Mouse (Mus musculus): ENCODE measurements at regions not wholly inside any gene's neighbourhood (a gene's known extent, or its start where the extent isn't known, plus 50 kb on each side); places are given as distances from the start of the nearest gene placed in this dataset.

GRCm38 (mm10) chr9:61721071-61721470 lies 193.3 kb downstream of the Rplp1 start:
- no peak for ATAC-seq (ENCODE audit: low read depth)
- WGBS = 49% methylated on average over 4 of the region's 4 CpGs
- Histone ChIP-seq H3K4me2 (no peak overlapping the region), H3K4me1 (replicated peaks) (peaks cover 34% of the 10 kb centered on the region), H3K36me3 (no peaks in the 10 kb centered on the region), H3K4me3 (no peak overlapping the region), H3K27ac (replicated peaks) (peak overlapping the region; percentile 20; the same call in 1 of the 2 replicates), H3K9ac (no peak overlapping the region), H3K9me3 (no peaks in the 10 kb centered on the region), H3K27me3 (peaks cover 6% of the 10 kb centered on the region; the same call in 1 of the 2 replicates)

- peaks cover 8% of the 10 kb centered on the region; the same call in 1 of the 2 replicates for H3K27me3 ChIP-seq
- no peak for ATAC-seq (ENCODE audit: low read depth)
- H3K4me3 ChIP-seq = no peak overlapping the region
- H3K27ac ChIP-seq (replicated peaks) = no peak overlapping the region
- H3K9ac ChIP-seq = no peak overlapping the region
- no peak overlapping the region for H3K4me2 ChIP-seq
- WGBS = 45% methylated on average over 5 of the region's 5 CpGs
- no peaks in the 10 kb centered on the region for H3K9me3 ChIP-seq
- H3K4me1 ChIP-seq (replicated peaks) = peaks cover 34% of the 10 kb centered on the region
- H3K36me3 ChIP-seq = no peaks in the 10 kb centered on the region
Observed at GRCm38 (mm10) chr9:61720206-61720605, 194.1 kb downstream of the Rplp1 start.

GRCm38 (mm10) chr9:61716751-61717150 lies 197.6 kb downstream of the Rplp1 start:
- no peaks in the 10 kb centered on the region for H3K9me3 ChIP-seq
- no peak overlapping the region for H3K4me2 ChIP-seq
- no peak overlapping the region for H3K27ac ChIP-seq (replicated peaks)
- no peak overlapping the region for H3K4me3 ChIP-seq
- peaks cover 64% of the 10 kb centered on the region for H3K4me1 ChIP-seq (replicated peaks)
- H3K27me3 ChIP-seq = peaks cover 8% of the 10 kb centered on the region; the same call in 1 of the 2 replicates
- no peak for ATAC-seq (ENCODE audit: low read depth)
- H3K36me3 ChIP-seq = no peaks in the 10 kb centered on the region
- no peak overlapping the region for H3K9ac ChIP-seq
- WGBS = 29% methylated on average over 4 of the region's 4 CpGs

GRCm38 (mm10) chr9:61714331-61715035 lies 199.9 kb downstream of the Rplp1 start:
- Histone ChIP-seq H3K9ac (0 out of 2 replicates have a peak overlapping the region, but pooled peaks have one; percentile 31), H3K4me2 (no peak overlapping the region), H3K4me3 (no peak overlapping the region), H3K36me3 (no peaks in the 10 kb centered on the region), H3K4me1 (replicated peaks) (peaks cover 54% of the 10 kb centered on the region), H3K27ac (replicated peaks) (0 out of 2 replicates have a peak overlapping the region, but pooled peaks have one; percentile 50), H3K9me3 (no peaks in the 10 kb centered on the region), H3K27me3 (peaks cover 8% of the 10 kb centered on the region; the same call in 1 of the 2 replicates)
- WGBS = 36% methylated on average over 19 of the region's 19 CpGs
- ATAC-seq (ENCODE audit: low read depth) = no peak

GRCm38 (mm10) chr9:61713806-61714205 lies 200.5 kb downstream of the Rplp1 start:
- Histone ChIP-seq H3K27ac (replicated peaks) (no peak overlapping the region), H3K4me3 (no peak overlapping the region), H3K4me1 (replicated peaks) (peaks cover 54% of the 10 kb centered on the region), H3K9me3 (no peaks in the 10 kb centered on the region), H3K4me2 (no peak overlapping the region), H3K27me3 (peaks cover 8% of the 10 kb centered on the region; the same call in 1 of the 2 replicates), H3K36me3 (no peaks in the 10 kb centered on the region), H3K9ac (no peak overlapping the region)
- ATAC-seq (ENCODE audit: low read depth) = no peak
- 69% methylated on average over 7 of the region's 7 CpGs for WGBS

DNA sequence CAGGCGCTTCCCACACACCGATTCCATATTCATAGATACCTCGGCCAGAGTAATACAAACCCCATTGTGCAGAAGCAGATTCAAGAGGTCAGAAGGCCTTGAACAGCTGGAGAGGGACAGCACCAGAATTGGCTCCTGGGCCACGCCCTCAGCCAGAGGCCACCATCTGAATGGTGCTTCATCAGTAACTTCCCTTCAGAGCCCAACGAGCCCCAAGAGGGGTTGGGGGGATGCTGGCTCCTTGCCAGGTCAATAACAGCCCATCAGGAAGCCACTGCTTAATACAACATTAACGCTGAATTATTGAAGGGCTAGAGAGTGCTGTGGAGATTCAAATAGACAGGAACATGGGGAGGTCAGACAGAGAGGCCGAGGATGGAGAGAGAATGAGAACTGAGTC lies 203.0 kb downstream of the Rplp1 start:
- ATAC-seq (ENCODE audit: low read depth) = 0 out of 2 replicates have a peak, but pooled peaks have one; percentile 27

DNA sequence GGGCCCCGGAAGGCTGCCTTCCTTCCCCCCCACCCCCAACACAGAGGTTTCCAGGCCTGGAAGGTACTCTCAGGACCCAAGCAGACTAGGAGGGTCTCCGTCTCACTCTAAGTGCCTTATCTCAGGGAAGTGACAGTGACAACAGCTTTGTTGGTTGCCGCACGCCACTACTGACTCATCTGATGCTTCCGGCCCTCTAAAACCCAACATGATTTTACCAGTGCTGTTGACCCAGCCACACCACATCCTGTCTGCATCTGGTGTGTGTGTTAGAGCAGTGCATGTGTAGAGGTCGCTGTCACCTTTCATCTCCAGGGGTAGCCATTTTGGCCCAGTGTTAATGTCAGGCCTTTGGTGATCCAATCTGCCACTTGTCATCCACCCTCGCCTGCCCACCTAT lies 206.5 kb downstream of the Rplp1 start:
- no peak for ATAC-seq (ENCODE audit: low read depth)
- Histone ChIP-seq H3K27me3 (peaks cover 4% of the 10 kb centered on the region; the same call in 1 of the 2 replicates), H3K9me3 (no peaks in the 10 kb centered on the region), H3K4me3 (no peak overlapping the region), H3K36me3 (no peaks in the 10 kb centered on the region), H3K4me1 (replicated peaks) (peaks cover 21% of the 10 kb centered on the region), H3K4me2 (no peak overlapping the region), H3K9ac (no peak overlapping the region), H3K27ac (replicated peaks) (no peak overlapping the region)
- 84% methylated on average over 7 of the region's 7 CpGs for WGBS

More for the DNA sequence above, 203.0 kb downstream of the Rplp1 start:
- Histone ChIP-seq H3K4me1 (replicated peaks) (peaks cover 40% of the 10 kb centered on the region), H3K27me3 (0 out of 2 replicates have a peak, but pooled peaks cover 6% of the 10 kb centered on the region), H3K9ac (no peak overlapping the region), H3K27ac (replicated peaks) (no peak overlapping the region), H3K9me3 (no peaks in the 10 kb centered on the region), H3K4me3 (no peak overlapping the region), H3K36me3 (no peaks in the 10 kb centered on the region), H3K4me2 (no peak overlapping the region)
- WGBS = 29% methylated on average over 7 of the region's 7 CpGs

- WGBS = 73% methylated on average over 2 of the region's 2 CpGs
- no peak overlapping the region for H3K4me3 ChIP-seq
- ATAC-seq (ENCODE audit: low read depth) = no peak
Observed at GRCm38 (mm10) chr9:61707296-61707695, 207.0 kb downstream of the Rplp1 start.

GRCm38 (mm10) chr9:61706263-61706755 lies 208.0 kb downstream of the Rplp1 start:
- 85% methylated on average over 6 of the region's 6 CpGs for WGBS
- Histone ChIP-seq H3K4me2 (no peak overlapping the region), H3K4me1 (replicated peaks) (peaks cover 6% of the 10 kb centered on the region), H3K4me3 (no peak overlapping the region), H3K36me3 (no peaks in the 10 kb centered on the region), H3K27ac (replicated peaks) (no peak overlapping the region), H3K27me3 (peaks cover 4% of the 10 kb centered on the region; the same call in 1 of the 2 replicates), H3K9ac (no peak overlapping the region), H3K9me3 (no peaks in the 10 kb centered on the region)
- ATAC-seq (ENCODE audit: low read depth) = no peak

More at GRCm38 (mm10) chr9:61707296-61707695, 207.0 kb downstream of the Rplp1 start:
- no peak overlapping the region for H3K9ac ChIP-seq
- no peaks in the 10 kb centered on the region for H3K36me3 ChIP-seq
- peaks cover 16% of the 10 kb centered on the region for H3K4me1 ChIP-seq (replicated peaks)
- H3K27me3 ChIP-seq = peaks cover 4% of the 10 kb centered on the region; the same call in 1 of the 2 replicates
- H3K27ac ChIP-seq (replicated peaks) = no peak overlapping the region
- no peak overlapping the region for H3K4me2 ChIP-seq
- H3K9me3 ChIP-seq = no peaks in the 10 kb centered on the region

DNA sequence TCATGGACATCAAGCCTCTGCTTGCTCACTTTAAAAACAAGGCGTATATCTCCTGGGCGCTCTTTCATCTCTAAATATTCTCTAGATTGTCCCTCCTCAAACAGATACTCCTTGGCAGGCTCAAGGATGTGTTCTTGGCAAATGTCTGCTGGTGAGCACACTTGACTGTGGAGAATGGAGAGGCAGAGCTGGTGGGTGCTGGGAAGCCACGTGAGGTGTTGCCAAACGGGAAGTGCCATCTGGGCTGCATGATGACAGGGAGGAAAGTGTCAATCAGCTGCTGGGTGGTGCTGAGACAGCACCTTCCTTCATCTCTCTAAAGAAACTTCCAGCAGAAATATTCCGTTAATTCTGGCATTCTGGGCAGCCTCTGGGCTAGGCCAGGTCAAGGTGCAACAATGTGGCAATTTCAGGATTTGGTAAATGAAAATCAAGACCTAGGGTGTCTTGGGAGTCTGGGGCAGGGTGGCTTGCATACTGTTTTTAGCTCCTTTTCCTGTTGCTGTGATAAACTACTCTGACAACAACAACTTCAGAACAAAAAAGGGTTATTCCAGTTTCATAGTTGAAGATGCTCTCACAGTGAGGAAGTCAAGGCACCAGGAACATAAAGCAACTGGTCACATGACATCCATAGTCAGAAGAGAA lies 208.6 kb downstream of the Rplp1 start:
- H3K4me1 ChIP-seq (replicated peaks) = peaks cover under 1% of the 10 kb centered on the region; the same call in 1 of the 2 replicates
- no peak overlapping the region for H3K9ac ChIP-seq
- no peak overlapping the region for H3K27ac ChIP-seq (replicated peaks)
- no peak overlapping the region for H3K4me2 ChIP-seq
- peaks cover 9% of the 10 kb centered on the region for H3K27me3 ChIP-seq
- no peaks in the 10 kb centered on the region for H3K36me3 ChIP-seq
- no peak for ATAC-seq (ENCODE audit: low read depth)
- H3K4me3 ChIP-seq = no peak overlapping the region
- WGBS = 79% methylated on average over 5 of the region's 5 CpGs
- H3K9me3 ChIP-seq = no peaks in the 10 kb centered on the region

- Histone ChIP-seq H3K4me2 (no peak overlapping the region), H3K27ac (replicated peaks) (no peak overlapping the region), H3K9me3 (no peaks in the 10 kb centered on the region), H3K27me3 (peaks cover 33% of the 10 kb centered on the region), H3K4me3 (no peak overlapping the region), H3K9ac (no peak overlapping the region), H3K4me1 (replicated peaks) (peaks cover 3% of the 10 kb centered on the region; the same call in 1 of the 2 replicates), H3K36me3 (no peaks in the 10 kb centered on the region)
- 73% methylated on average over 11 of the region's 11 CpGs for WGBS
- no peak for ATAC-seq (ENCODE audit: low read depth)
Observed at GRCm38 (mm10) chr9:61703301-61703700, 211.0 kb downstream of the Rplp1 start.

- H3K27me3 ChIP-seq = peaks cover 36% of the 10 kb centered on the region
- H3K4me2 ChIP-seq = no peak overlapping the region
- 78% methylated on average over 22 of the region's 22 CpGs for WGBS
- H3K4me3 ChIP-seq = no peak overlapping the region
- H3K4me1 ChIP-seq (replicated peaks) = peaks cover 7% of the 10 kb centered on the region
- H3K27ac ChIP-seq (replicated peaks) = no peak overlapping the region
- no peak overlapping the region for H3K9ac ChIP-seq
- no peak for ATAC-seq (ENCODE audit: low read depth)
- no peaks in the 10 kb centered on the region for H3K36me3 ChIP-seq
- H3K9me3 ChIP-seq = no peaks in the 10 kb centered on the region
Observed at GRCm38 (mm10) chr9:61702280-61702966, 211.9 kb downstream of the Rplp1 start.

Data from neural tube, embryonic 13.5 days (tissue).